11 mouse cellular contexts compared by ENCODE assay signal in the genomic region with DNA sequence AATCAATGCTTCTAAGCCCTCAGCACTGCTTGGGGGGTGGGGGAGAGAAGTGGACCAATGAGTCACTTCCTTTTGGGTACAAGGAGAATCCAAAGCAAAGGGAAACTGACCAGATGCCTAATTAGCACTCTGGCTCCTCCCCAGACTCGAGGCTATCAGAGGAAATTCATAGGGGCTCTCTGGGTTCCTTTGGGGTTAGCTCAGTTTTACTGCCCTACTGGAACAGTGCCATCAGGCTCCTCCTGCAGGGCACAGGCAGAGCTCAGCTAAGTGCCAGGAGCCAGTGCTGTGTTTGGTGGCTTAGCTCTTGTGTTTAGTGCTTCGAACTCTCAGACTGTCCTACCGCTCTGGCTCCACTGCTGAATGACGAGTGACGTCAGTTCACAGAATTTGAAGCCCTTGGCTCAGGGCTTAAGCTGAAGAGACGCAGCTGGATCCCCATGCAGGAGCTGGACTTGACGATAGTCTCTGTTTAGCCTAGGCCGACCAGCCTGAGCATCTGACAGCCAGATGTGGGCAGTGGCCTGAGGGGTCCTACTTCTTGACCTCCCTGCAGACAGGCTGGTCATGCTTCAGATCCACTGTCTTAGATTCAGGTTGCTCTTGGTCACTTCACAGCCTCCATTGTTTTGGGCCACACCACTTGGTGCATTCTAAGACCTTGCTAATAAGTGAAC. TPM values are rescaled to one million over a fixed set of nuclear protein-coding genes. Genes with fewer than 3 reads are reported as not detected.
A peak's percentile ranks its signal among the peaks of the same experiment; 100 is the strongest.
DNase-seq lines count a peak whose midpoint lies in the region; ATAC-seq lines count a peak whose summit lies in the region.
"Had no signal": no experiment of that assay in that cellular context is flagged by ENCODE, and none has a peak within 500 bp of the region (broad histone marks: within the 10 kb centered on the region; RNA-seq: fewer than 3 reads in every experiment).

No protein-coding gene starts in this region.

- H3K36me3 ChIP-seq in kidney, embryonic 14.5 days (ENCODE audit: control insufficient read depth, insufficient read depth, low read length) = no peaks in the 10 kb centered on the region
- no peaks in the 10 kb centered on the region for H3K36me3 ChIP-seq in embryonic facial prominence, embryonic 15.5 days
- H3K36me3 ChIP-seq: G1E had no signal

- DNase-seq in kidney, adult 9 months = no peak
- peak; percentile 33 for DNase-seq in NIH3T3 (ENCODE audit: low read depth)
- DNase-seq in mesoderm, embryonic 11.5 days (ENCODE audit: low read depth, low spot score) = peak; percentile 63
- DNase-seq in frontal cortex, postnatal 10 days (ENCODE audit: low spot score in 2 of 2) = no peak
- no peak for DNase-seq in left cerebral cortex, postnatal 25 days (ENCODE audit: low spot score in 2 of 2)
- DNase-seq in adrenal gland, adult 2 months = no peak
- DNase-seq: liver had no signal

- H3K4me3 ChIP-seq in kidney, embryonic 14.5 days (ENCODE audit: low read length) = no peak overlapping the region
- no peak overlapping the region for H3K4me3 ChIP-seq in embryonic facial prominence, embryonic 15.5 days (replicated peaks)
- H3K4me3 ChIP-seq: erythroblast, embryonic 14.5 days had no signal

- WGBS in kidney, embryonic 14.5 days = 21% methylated on average over 8 of the region's 8 CpGs
- 22% methylated on average over 8 of the region's 8 CpGs for WGBS in embryonic facial prominence, embryonic 15.5 days

- no peaks in the 10 kb centered on the region for H3K9me3 ChIP-seq in kidney, embryonic 14.5 days (ENCODE audit: control insufficient read depth, low read length)
- H3K9me3 ChIP-seq in embryonic facial prominence, embryonic 15.5 days (replicated peaks) = no peaks in the 10 kb centered on the region
- H3K9me3 ChIP-seq: G1E had no signal

- 0 out of 2 replicates have a peak, but pooled peaks have one; percentile 10 for ATAC-seq in kidney, embryonic 14.5 days (ENCODE audit: low FRiP score, low TSS enrichment)
- 0 out of 2 replicates have a peak, but pooled peaks have one; percentile 8 for ATAC-seq in embryonic facial prominence, embryonic 15.5 days (ENCODE audit: insufficient number of reproducible peaks, low FRiP score, low TSS enrichment, low read depth)

- H3K4me1 ChIP-seq in kidney, embryonic 14.5 days (ENCODE audit: control insufficient read depth, insufficient read depth, low read length) = 0 out of 2 replicates have a peak, but pooled peaks cover 4% of the 10 kb centered on the region
- H3K4me1 ChIP-seq in embryonic facial prominence, embryonic 15.5 days = peaks cover 22% of the 10 kb centered on the region

- H3K27ac ChIP-seq in kidney, embryonic 14.5 days (ENCODE audit: low read depth, low read length) = no peak overlapping the region
- H3K27ac ChIP-seq in embryonic facial prominence, embryonic 15.5 days (replicated peaks) = no peak overlapping the region

- no peak overlapping the region for H3K4me2 ChIP-seq in kidney, embryonic 14.5 days (replicated peaks; ENCODE audit: low read depth, low read length)
- H3K4me2 ChIP-seq in embryonic facial prominence, embryonic 15.5 days (replicated peaks) = no peak overlapping the region

- intact Hi-C loops in left cerebral cortex, postnatal 25 days (cut with DNase I) = no loop called here

- 0 out of 2 replicates have a peak, but pooled peaks cover 3% of the 10 kb centered on the region for H3K27me3 ChIP-seq in kidney, embryonic 14.5 days (ENCODE audit: control insufficient read depth, insufficient read depth, low read length)
- peaks cover 11% of the 10 kb centered on the region for H3K27me3 ChIP-seq in embryonic facial prominence, embryonic 15.5 days

- no peak overlapping the region for H3K9ac ChIP-seq in kidney, embryonic 14.5 days (ENCODE audit: low read depth, low read length)
- no peak overlapping the region for H3K9ac ChIP-seq in embryonic facial prominence, embryonic 15.5 days

RNA-seq across cellular contexts. Expression of gene Cfap45, which starts 10.1 kb away (rescaled TPM):
- polyA plus RNA-seq in kidney, embryonic 14.5 days (2014; fragmentation: Nextera tagmentation; extraction: Ambion mirVana) = 1.0 and 1.2 TPM in 2 replicates
- polyA plus RNA-seq in embryonic facial prominence, embryonic 15.5 days (2015; fragmentation: Nextera tagmentation; extraction: Ambion mirVana) = 12.2 and 18.7 TPM in 2 replicates
- 1 to 10 TPM; 3.7 to 4.5 TPM for total RNA-seq in left cerebral cortex, postnatal 25 days (2021)
- under 1 TPM; 0.31 to 0.37 TPM for total RNA-seq in adrenal gland, adult 2 months (2021)
- 0.15 TPM in 1 of 2 replicates, not detected in the other for polyA plus RNA-seq in adrenal gland, adult 2 months (2012; rRNA removed)
- polyA plus RNA-seq: G1E had no signal

RNA-seq across cellular contexts. Expression of gene Vsig8, which starts 25.1 kb away (rescaled TPM):
- polyA plus RNA-seq in kidney, embryonic 14.5 days (2014; fragmentation: Nextera tagmentation; extraction: Ambion mirVana) = 0.19 and 0.54 TPM in 2 replicates
- polyA plus RNA-seq in embryonic facial prominence, embryonic 15.5 days (2015; fragmentation: Nextera tagmentation; extraction: Ambion mirVana) = 7.7 and 10.9 TPM in 2 replicates
- total RNA-seq in left cerebral cortex, postnatal 25 days (2021) = under 1 TPM; 0.32 to 0.37 TPM
- total RNA-seq in adrenal gland, adult 2 months (2021) = under 1 TPM; 0.24 to 0.61 TPM
- polyA plus RNA-seq in adrenal gland, adult 2 months (2012; rRNA removed) = 1.6 and 2.1 TPM in 2 replicates
- total RNA-seq: G1E had no signal
- polyA plus RNA-seq: erythroblast, embryonic 14.5 days; G1E had no signal

RNA-seq across cellular contexts. Expression of gene Tagln2, which starts 30.8 kb away (rescaled TPM):
- 81.0 and 139 TPM in 2 replicates for polyA plus RNA-seq in kidney, embryonic 14.5 days (2014; fragmentation: Nextera tagmentation; extraction: Ambion mirVana)
- polyA plus RNA-seq in embryonic facial prominence, embryonic 15.5 days (2015; fragmentation: Nextera tagmentation; extraction: Ambion mirVana) = 260 and 286 TPM in 2 replicates
- total RNA-seq in left cerebral cortex, postnatal 25 days (2021) = 10 to 100 TPM in 1 of 2 experiments, 1 to 10 TPM in 1; 10.0 to 10.8 TPM
- total RNA-seq in adrenal gland, adult 2 months (2021) = 100 to 1,000 TPM in 1 of 2 experiments, 10 to 100 TPM in 1; 60.9 to 108 TPM
- 89.5 and 121 TPM in 2 replicates for polyA plus RNA-seq in adrenal gland, adult 2 months (2012; rRNA removed)

RNA-seq across cellular contexts. Expression of gene Igsf9, which starts 49.1 kb away (rescaled TPM):
- polyA plus RNA-seq in kidney, embryonic 14.5 days (2014; fragmentation: Nextera tagmentation; extraction: Ambion mirVana) = 37.8 and 41.8 TPM in 2 replicates
- polyA plus RNA-seq in embryonic facial prominence, embryonic 15.5 days (2015; fragmentation: Nextera tagmentation; extraction: Ambion mirVana) = 58.4 and 61.0 TPM in 2 replicates
- total RNA-seq in left cerebral cortex, postnatal 25 days (2021) = 10 to 100 TPM in 1 of 2 experiments, 1 to 10 TPM in 1; 8.7 to 11.1 TPM
- total RNA-seq in adrenal gland, adult 2 months (2021) = 1 to 10 TPM in 1 of 2 experiments, under 1 TPM in 1; 0.78 to 3.8 TPM
- polyA plus RNA-seq in adrenal gland, adult 2 months (2012; rRNA removed) = 7.4 and 7.9 TPM in 2 replicates
- polyA plus RNA-seq: erythroblast, embryonic 14.5 days; G1E had no signal

RNA-seq across cellular contexts. Expression of gene Slamf9, which starts 55.5 kb away (rescaled TPM):
- 0.74 and 0.97 TPM in 2 replicates for polyA plus RNA-seq in kidney, embryonic 14.5 days (2014; fragmentation: Nextera tagmentation; extraction: Ambion mirVana)
- polyA plus RNA-seq in embryonic facial prominence, embryonic 15.5 days (2015; fragmentation: Nextera tagmentation; extraction: Ambion mirVana) = 0.85 and 1.2 TPM in 2 replicates
- under 1 TPM; 0.41 to 0.46 TPM for total RNA-seq in left cerebral cortex, postnatal 25 days (2021)
- total RNA-seq in adrenal gland, adult 2 months (2021) = 1 to 10 TPM; 3.2 to 7.9 TPM
- 4.5 and 4.9 TPM in 2 replicates for polyA plus RNA-seq in adrenal gland, adult 2 months (2012; rRNA removed)
- total RNA-seq: G1E had no signal
- polyA plus RNA-seq: erythroblast, embryonic 14.5 days; G1E had no signal

Comparison
In these comparisons a context has a peak if more than half of its experiments do, and no peak if none do; other contexts are left out.
1. DNase-seq: peak in NIH3T3 (single experiment) and mesoderm, embryonic 11.5 days (single experiment); none in kidney, adult 9 months (single experiment), frontal cortex, postnatal 10 days (0 of 2), left cerebral cortex, postnatal 25 days (0 of 2) and adrenal gland, adult 2 months (single experiment).